Mouse (Mus musculus): ENCODE measurements around the gene Isca2. TPM values are rescaled to one million over a fixed set of nuclear protein-coding genes. Genes with fewer than 3 reads are reported as not detected.

The Isca2 gene
- polyA plus RNA-seq, 1 experiment: 64.2 TPM

DNA sequence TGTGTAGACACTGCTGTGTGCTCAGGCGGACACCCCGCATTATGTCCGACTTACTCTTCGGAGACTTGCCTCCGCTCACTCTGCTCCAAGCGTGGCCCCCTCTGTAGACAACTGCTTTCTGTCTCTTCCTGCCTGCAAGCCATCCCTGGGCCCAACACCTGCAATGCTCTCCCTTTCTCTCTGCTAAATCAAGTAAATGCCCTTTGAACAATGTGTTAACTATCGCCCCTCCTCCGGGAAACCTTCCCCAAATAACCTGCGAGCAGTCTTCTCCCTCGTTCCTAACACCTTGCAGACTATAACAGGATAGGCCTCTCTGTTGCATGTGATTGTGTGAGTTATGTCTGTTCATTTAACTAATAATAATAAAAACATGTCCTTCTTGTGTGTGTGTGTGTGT is 29.6 kb upstream of the Isca2 start:
- Histone ChIP-seq H3K27ac (ENCODE audit: control insufficient read depth, insufficient read depth, low read length) (peak overlapping the region; percentile 21; the same call in 1 of the 2 replicates), H3K27me3 (ENCODE audit: control insufficient read depth, insufficient read depth, low read length) (no peaks in the 10 kb centered on the region), H3K4me3 (ENCODE audit: control insufficient read depth, insufficient read depth, low read length) (peak overlapping the region; percentile 24; the same call in 1 of the 2 replicates), H3K4me1 (replicated peaks; ENCODE audit: control insufficient read depth, insufficient read depth, low read length) (peaks cover 15% of the 10 kb centered on the region), H3K36me3 (ENCODE audit: control insufficient read depth, insufficient read depth, low read length) (no peaks in the 10 kb centered on the region)
- 20% methylated on average over 10 of the region's 10 CpGs for WGBS
- TF ChIP-seq CTCF (IDR thresholded peaks at IDR 0.05; ENCODE audit: borderline replicate concordance, control insufficient read depth, extremely low read depth, insufficient read depth, low read length, poor library complexity) (no peak), POLR2A (IDR thresholded peaks at IDR 0.05; ENCODE audit: control insufficient read depth, extremely low read depth, insufficient read depth, low read length, poor library complexity) (no peak)
- no peak for DNase-seq

DNA sequence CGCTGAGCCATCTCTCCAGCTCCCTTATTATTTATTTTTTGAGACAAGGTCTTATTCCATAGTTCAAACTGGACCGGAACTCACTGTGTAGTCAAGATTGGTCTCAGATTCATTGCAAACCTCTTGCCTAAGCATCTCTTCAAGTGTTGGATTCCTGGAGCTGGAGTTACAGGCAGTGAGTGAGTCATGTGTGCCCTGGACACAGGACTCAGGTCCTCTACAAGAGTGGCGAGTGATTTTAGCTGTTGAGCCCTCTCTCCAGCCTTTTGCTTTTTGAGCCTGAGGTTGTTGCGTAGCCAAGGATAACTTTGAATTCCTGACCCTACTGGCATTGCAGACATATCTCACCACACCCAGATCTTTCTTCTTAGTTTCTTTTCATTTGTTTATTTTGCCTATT is 27.4 kb upstream of the Isca2 start:
- H3K4me1 ChIP-seq (replicated peaks; ENCODE audit: control insufficient read depth, insufficient read depth, low read length): peaks cover 19% of the 10 kb centered on the region
- no peak for DNase-seq
- no peak overlapping the region for H3K27ac ChIP-seq (ENCODE audit: control insufficient read depth, insufficient read depth, low read length)
- H3K36me3 ChIP-seq (ENCODE audit: control insufficient read depth, insufficient read depth, low read length): no peaks in the 10 kb centered on the region
- no peak overlapping the region for H3K4me3 ChIP-seq (ENCODE audit: control insufficient read depth, insufficient read depth, low read length)
- H3K27me3 ChIP-seq (ENCODE audit: control insufficient read depth, insufficient read depth, low read length): no peaks in the 10 kb centered on the region
- WGBS: 94% methylated on average over 4 of the region's 4 CpGs
- no peak for TF ChIP-seq POLR2A (IDR thresholded peaks at IDR 0.05; ENCODE audit: control insufficient read depth, extremely low read depth, insufficient read depth, low read length, poor library complexity)
- TF ChIP-seq CTCF (IDR thresholded peaks at IDR 0.05; ENCODE audit: borderline replicate concordance, control insufficient read depth, extremely low read depth, insufficient read depth, low read length, poor library complexity): no peak

DNA sequence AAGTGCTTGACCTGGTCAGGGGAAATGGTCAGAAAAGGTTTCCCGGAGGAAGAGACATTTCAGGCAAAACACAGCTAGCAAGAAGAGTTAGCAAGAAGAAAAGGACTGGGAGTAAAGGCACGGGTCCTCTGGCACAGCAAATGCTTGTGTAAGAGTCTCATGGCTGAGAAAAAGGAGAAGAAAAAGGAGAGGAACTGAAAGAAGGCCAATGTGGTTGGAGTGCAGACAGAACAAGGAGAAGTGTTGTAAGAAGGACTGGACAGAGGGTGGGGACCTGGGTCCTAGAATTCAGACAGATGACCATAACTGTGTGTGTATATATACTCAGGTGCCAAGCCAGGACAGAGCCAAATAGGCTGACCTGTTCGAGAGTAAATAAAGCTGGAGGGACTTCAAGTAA is 24.9 kb upstream of the Isca2 start:
- Histone ChIP-seq H3K4me3 (ENCODE audit: control insufficient read depth, insufficient read depth, low read length) (no peak overlapping the region), H3K27ac (ENCODE audit: control insufficient read depth, insufficient read depth, low read length) (no peak overlapping the region), H3K36me3 (ENCODE audit: control insufficient read depth, insufficient read depth, low read length) (no peaks in the 10 kb centered on the region), H3K4me1 (replicated peaks; ENCODE audit: control insufficient read depth, insufficient read depth, low read length) (peaks cover 35% of the 10 kb centered on the region), H3K27me3 (ENCODE audit: control insufficient read depth, insufficient read depth, low read length) (no peaks in the 10 kb centered on the region)
- TF ChIP-seq POLR2A (IDR thresholded peaks at IDR 0.05; ENCODE audit: control insufficient read depth, extremely low read depth, insufficient read depth, low read length, poor library complexity) (no peak), CTCF (IDR thresholded peaks at IDR 0.05; ENCODE audit: borderline replicate concordance, control insufficient read depth, extremely low read depth, insufficient read depth, low read length, poor library complexity) (no peak)
- DNase-seq: no peak
- 58% methylated on average over 3 of the region's 3 CpGs for WGBS

DNA sequence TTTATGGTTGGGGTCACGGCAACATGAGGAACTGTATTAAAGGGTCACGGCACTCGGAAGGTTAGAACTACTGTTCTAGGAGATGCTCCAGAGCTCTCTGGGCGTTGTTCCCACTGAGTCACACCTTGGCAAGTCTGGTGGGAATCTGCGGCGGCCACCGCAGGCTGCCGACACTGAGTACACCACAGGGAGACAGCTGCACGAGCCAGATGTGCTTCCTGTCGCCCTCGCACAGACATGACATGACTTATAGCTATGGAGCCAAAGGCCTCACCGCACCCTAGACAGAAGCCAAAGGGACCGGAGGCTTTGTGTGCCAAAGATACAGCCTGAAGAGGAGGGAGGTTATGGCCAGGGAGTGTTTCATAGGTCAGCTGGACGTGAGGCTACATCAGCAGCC is 22.4 kb upstream of the Isca2 start:
- Histone ChIP-seq H3K36me3 (ENCODE audit: control insufficient read depth, insufficient read depth, low read length) (no peaks in the 10 kb centered on the region), H3K4me1 (replicated peaks; ENCODE audit: control insufficient read depth, insufficient read depth, low read length) (peaks cover 24% of the 10 kb centered on the region), H3K27ac (ENCODE audit: control insufficient read depth, insufficient read depth, low read length) (no peak overlapping the region), H3K4me3 (ENCODE audit: control insufficient read depth, insufficient read depth, low read length) (no peak overlapping the region), H3K27me3 (ENCODE audit: control insufficient read depth, insufficient read depth, low read length) (no peaks in the 10 kb centered on the region)
- TF ChIP-seq CTCF (IDR thresholded peaks at IDR 0.05; ENCODE audit: borderline replicate concordance, control insufficient read depth, extremely low read depth, insufficient read depth, low read length, poor library complexity) (no peak), POLR2A (IDR thresholded peaks at IDR 0.05; ENCODE audit: control insufficient read depth, extremely low read depth, insufficient read depth, low read length, poor library complexity) (no peak)
- 5% methylated on average over 14 of the region's 14 CpGs for WGBS
- peak; percentile 55 for DNase-seq

DNA sequence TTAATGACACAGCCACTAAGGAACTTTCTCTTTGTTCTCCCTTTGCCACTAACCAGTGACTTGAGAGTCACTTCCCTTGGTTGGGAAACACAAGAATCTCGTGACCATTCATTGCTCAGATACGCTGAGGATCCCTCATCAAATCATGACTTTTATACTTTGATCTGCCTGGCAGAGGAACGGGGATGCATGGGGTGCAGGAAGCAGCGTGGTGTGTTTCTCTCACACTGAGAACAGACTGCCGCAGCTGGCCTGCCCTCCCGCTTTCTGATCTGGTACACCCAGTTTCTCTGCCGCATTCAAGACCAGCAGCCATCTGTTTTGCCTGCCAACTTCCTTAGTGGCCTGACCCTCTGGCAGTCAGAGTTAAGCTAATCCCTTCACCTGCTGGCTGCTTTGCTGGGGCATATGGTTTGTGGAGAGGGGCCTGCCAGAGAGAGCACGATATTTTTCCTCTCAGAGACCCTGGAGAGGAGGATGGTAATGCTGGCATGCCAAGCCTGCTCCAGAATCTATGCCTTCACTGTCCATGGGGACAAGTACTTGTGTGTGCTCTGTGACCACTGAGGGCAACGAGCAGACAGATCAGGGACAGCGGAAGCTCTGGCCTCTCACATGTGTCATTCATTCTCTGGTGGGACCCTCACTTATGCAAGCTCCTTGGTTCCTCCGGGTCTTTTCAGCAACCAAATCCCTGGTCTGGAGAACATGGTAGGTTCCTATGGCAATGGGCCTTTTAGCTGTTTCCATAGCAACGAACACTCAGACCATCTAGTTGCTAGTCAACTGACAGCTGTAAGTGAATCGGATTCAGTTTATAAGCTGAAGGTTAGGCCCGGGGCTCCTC is 20.7 kb upstream of the Isca2 start:
- Histone ChIP-seq H3K27me3 (ENCODE audit: control insufficient read depth, insufficient read depth, low read length) (no peaks in the 10 kb centered on the region), H3K36me3 (ENCODE audit: control insufficient read depth, insufficient read depth, low read length) (peaks cover 6% of the 10 kb centered on the region; the same call in 1 of the 2 replicates), H3K4me1 (replicated peaks; ENCODE audit: control insufficient read depth, insufficient read depth, low read length) (peaks cover 24% of the 10 kb centered on the region), H3K27ac (ENCODE audit: control insufficient read depth, insufficient read depth, low read length) (0 out of 2 replicates have a peak overlapping the region, but pooled peaks have one; percentile 18), H3K4me3 (ENCODE audit: control insufficient read depth, insufficient read depth, low read length) (no peak overlapping the region)
- WGBS: 35% methylated on average over 14 of the region's 14 CpGs
- DNase-seq: peak; percentile 67
- TF ChIP-seq POLR2A (IDR thresholded peaks at IDR 0.05; ENCODE audit: control insufficient read depth, extremely low read depth, insufficient read depth, low read length, poor library complexity) (no peak), CTCF (IDR thresholded peaks at IDR 0.05; ENCODE audit: borderline replicate concordance, control insufficient read depth, extremely low read depth, insufficient read depth, low read length, poor library complexity) (no peak)

DNA sequence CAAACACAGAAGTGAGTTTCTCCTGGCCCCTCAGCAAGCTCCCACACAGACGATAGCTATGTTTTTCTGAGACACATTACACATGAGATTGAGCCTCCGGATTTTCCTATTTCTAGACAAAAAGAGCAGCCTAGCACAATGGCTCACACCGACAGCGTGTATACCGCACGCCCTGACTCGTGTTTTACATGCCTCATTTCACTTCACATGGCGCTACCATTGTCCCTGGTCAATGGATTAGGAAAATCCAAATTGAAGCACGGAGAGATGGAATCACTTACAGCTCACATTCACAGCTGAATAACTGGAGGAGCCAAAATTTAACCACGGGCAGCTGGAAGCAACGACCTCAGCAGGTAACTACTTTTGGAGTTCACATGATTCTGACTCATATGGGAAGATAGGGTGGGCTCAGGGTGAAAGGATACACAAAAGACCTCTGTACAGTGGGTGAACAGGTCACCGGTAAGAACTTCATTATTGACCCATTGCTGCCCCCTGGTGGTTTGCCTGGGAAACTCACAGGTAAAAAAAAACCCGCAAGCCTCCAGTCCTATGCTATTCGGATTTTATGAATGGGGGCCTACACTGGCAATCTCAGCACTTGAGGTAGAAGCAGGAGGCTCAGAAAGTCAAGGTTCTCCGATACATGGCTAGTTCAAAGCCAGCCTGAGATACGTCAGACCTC is 17.9 kb upstream of the Isca2 start:
- no peaks in the 10 kb centered on the region for H3K27me3 ChIP-seq (ENCODE audit: control insufficient read depth, insufficient read depth, low read length)
- no peak for TF ChIP-seq CTCF (IDR thresholded peaks at IDR 0.05; ENCODE audit: borderline replicate concordance, control insufficient read depth, extremely low read depth, insufficient read depth, low read length, poor library complexity)
- peak; percentile 72 for DNase-seq
- H3K27ac ChIP-seq (ENCODE audit: control insufficient read depth, insufficient read depth, low read length): no peak overlapping the region
- H3K4me3 ChIP-seq (ENCODE audit: control insufficient read depth, insufficient read depth, low read length): no peak overlapping the region
- H3K36me3 ChIP-seq (ENCODE audit: control insufficient read depth, insufficient read depth, low read length): peaks cover 29% of the 10 kb centered on the region
- WGBS: 72% methylated on average over 16 of the region's 16 CpGs
- H3K4me1 ChIP-seq (replicated peaks; ENCODE audit: control insufficient read depth, insufficient read depth, low read length): peaks cover 24% of the 10 kb centered on the region

All from thymus, adult 2 months (tissue).